Mouse (Mus musculus): ENCODE data around the gene Rimbp2. TPM values are rescaled to one million over a fixed set of nuclear protein-coding genes. Genes with fewer than 3 reads are reported as not detected.
A peak's percentile ranks its signal among the peaks of the same experiment; 100 is the strongest.

Rimbp2 gene
- total and polyA plus RNA-seq, 2 experiments = not detected

GRCm38 (mm10) chr5:128715171-128715570 lies 238.1 kb downstream of the Rimbp2 start:
- no peaks in the 10 kb centered on the region for H3K4me1 ChIP-seq (ENCODE audit: control insufficient read depth, insufficient read depth, low read length)
- H3K4me3 ChIP-seq (ENCODE audit: insufficient read depth, low read depth, low read length) = no peak overlapping the region
- 62% methylated on average over 16 of the region's 16 CpGs for WGBS
- H3K27me3 ChIP-seq (ENCODE audit: control insufficient read depth, insufficient read depth, low read length) = 0 out of 2 replicates have a peak, but pooled peaks cover 2% of the 10 kb centered on the region
- H3K9ac ChIP-seq (ENCODE audit: low read depth, low read length) = no peak overlapping the region
- no peak for DNase-seq (ENCODE audit: extremely low read depth, low read depth, low spot score)
- TF ChIP-seq CTCF (IDR thresholded peaks at IDR 0.05; ENCODE audit: low read depth, low read length) (no peak), POLR2A (IDR thresholded peaks at IDR 0.05; ENCODE audit: extremely low read depth, insufficient read depth, low read length) (no peak)
- no peak overlapping the region for H3K27ac ChIP-seq (replicated peaks; ENCODE audit: insufficient read depth, low read depth, low read length)
- H3K79me2 ChIP-seq (ENCODE audit: control insufficient read depth, insufficient read depth, low read length) = no peaks in the 10 kb centered on the region
- no peaks in the 10 kb centered on the region for H3K36me3 ChIP-seq (ENCODE audit: control insufficient read depth, insufficient read depth, low read length)

DNA sequence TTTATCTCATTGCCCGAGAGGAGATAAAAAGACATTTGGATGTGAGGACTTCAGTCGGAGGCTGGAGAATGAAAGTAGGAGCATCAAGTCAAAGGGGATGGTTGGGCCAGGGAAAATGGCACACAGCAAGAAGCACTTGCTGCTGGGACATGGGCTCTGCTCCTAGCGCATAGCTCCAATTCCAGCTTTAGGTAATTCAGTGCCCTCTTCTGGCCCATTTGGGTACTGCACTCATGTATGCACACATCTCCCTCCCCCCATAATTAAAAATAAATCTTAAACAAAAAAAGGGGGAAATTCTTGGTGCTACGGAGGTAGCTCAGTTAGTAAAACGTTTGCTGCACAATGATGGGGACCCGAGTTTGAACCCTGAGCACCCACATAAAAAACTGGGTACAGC lies 241.4 kb downstream of the Rimbp2 start:
- TF ChIP-seq CTCF (IDR thresholded peaks at IDR 0.05; ENCODE audit: low read depth, low read length) = 0 out of 2 replicates have a peak, but pooled peaks have one; percentile 1
- no peak for TF ChIP-seq POLR2A (IDR thresholded peaks at IDR 0.05; ENCODE audit: extremely low read depth, insufficient read depth, low read length)
- no peak for DNase-seq (ENCODE audit: extremely low read depth, low read depth, low spot score)
- Histone ChIP-seq H3K9ac (ENCODE audit: low read depth, low read length) (no peak overlapping the region), H3K4me1 (ENCODE audit: control insufficient read depth, insufficient read depth, low read length) (no peaks in the 10 kb centered on the region), H3K36me3 (ENCODE audit: control insufficient read depth, insufficient read depth, low read length) (no peaks in the 10 kb centered on the region), H3K27ac (replicated peaks; ENCODE audit: insufficient read depth, low read depth, low read length) (no peak overlapping the region), H3K27me3 (ENCODE audit: control insufficient read depth, insufficient read depth, low read length) (0 out of 2 replicates have a peak, but pooled peaks cover 2% of the 10 kb centered on the region), H3K4me3 (ENCODE audit: insufficient read depth, low read depth, low read length) (no peak overlapping the region), H3K79me2 (ENCODE audit: control insufficient read depth, insufficient read depth, low read length) (no peaks in the 10 kb centered on the region)
- 81% methylated on average over 6 of the region's 6 CpGs for WGBS

GRCm38 (mm10) chr5:128710596-128710995 lies 242.7 kb downstream of the Rimbp2 start:
- 33% methylated on average over 8 of the region's 8 CpGs for WGBS
- no peaks in the 10 kb centered on the region for H3K36me3 ChIP-seq (ENCODE audit: control insufficient read depth, insufficient read depth, low read length)
- H3K4me3 ChIP-seq (ENCODE audit: insufficient read depth, low read depth, low read length) = no peak overlapping the region
- no peak for DNase-seq (ENCODE audit: extremely low read depth, low read depth, low spot score)
- H3K79me2 ChIP-seq (ENCODE audit: control insufficient read depth, insufficient read depth, low read length) = no peaks in the 10 kb centered on the region
- TF ChIP-seq POLR2A (IDR thresholded peaks at IDR 0.05; ENCODE audit: extremely low read depth, insufficient read depth, low read length) (no peak), CTCF (IDR thresholded peaks at IDR 0.05; ENCODE audit: low read depth, low read length) (no peak)
- H3K9ac ChIP-seq (ENCODE audit: low read depth, low read length) = no peak overlapping the region
- H3K4me1 ChIP-seq (ENCODE audit: control insufficient read depth, insufficient read depth, low read length) = no peaks in the 10 kb centered on the region
- H3K27ac ChIP-seq (replicated peaks; ENCODE audit: insufficient read depth, low read depth, low read length) = no peak overlapping the region
- 0 out of 2 replicates have a peak, but pooled peaks cover 2% of the 10 kb centered on the region for H3K27me3 ChIP-seq (ENCODE audit: control insufficient read depth, insufficient read depth, low read length)

GRCm38 (mm10) chr5:128708929-128709328 lies 244.4 kb downstream of the Rimbp2 start:
- Histone ChIP-seq H3K4me3 (ENCODE audit: insufficient read depth, low read depth, low read length) (no peak overlapping the region), H3K27me3 (ENCODE audit: control insufficient read depth, insufficient read depth, low read length) (0 out of 2 replicates have a peak, but pooled peaks cover 2% of the 10 kb centered on the region), H3K27ac (replicated peaks; ENCODE audit: insufficient read depth, low read depth, low read length) (no peak overlapping the region), H3K79me2 (ENCODE audit: control insufficient read depth, insufficient read depth, low read length) (no peaks in the 10 kb centered on the region), H3K36me3 (ENCODE audit: control insufficient read depth, insufficient read depth, low read length) (no peaks in the 10 kb centered on the region), H3K4me1 (ENCODE audit: control insufficient read depth, insufficient read depth, low read length) (no peaks in the 10 kb centered on the region), H3K9ac (ENCODE audit: low read depth, low read length) (no peak overlapping the region)
- no peak for TF ChIP-seq CTCF (IDR thresholded peaks at IDR 0.05; ENCODE audit: low read depth, low read length)
- no peak for TF ChIP-seq POLR2A (IDR thresholded peaks at IDR 0.05; ENCODE audit: extremely low read depth, insufficient read depth, low read length)
- no peak for DNase-seq (ENCODE audit: extremely low read depth, low read depth, low spot score)
- WGBS = 84% methylated on average over 5 of the region's 5 CpGs

Other genes starting within 250 kb of the Rimbp2 start
- 9.4 and 9.7 TPM in 2 replicates for gene Stx2, start 55.1 kb upstream of the Rimbp2 start, total RNA-seq (2014; rRNA removed)
- 12.2 and 13.0 TPM in 2 replicates for gene Stx2, start 55.1 kb upstream of the Rimbp2 start, polyA plus RNA-seq (2012; rRNA removed)
- 90.9 and 99.5 TPM in 2 replicates for gene Ran, start 66.6 kb upstream of the Rimbp2 start, total RNA-seq (2014; rRNA removed)
- gene Ran, start 66.6 kb upstream of the Rimbp2 start, polyA plus RNA-seq (2012; rRNA removed) = 46.8 and 50.5 TPM in 2 replicates
- 0.18 and 0.20 TPM in 2 replicates for gene Adgrd1, start 143.3 kb upstream of the Rimbp2 start, total RNA-seq (2014; rRNA removed)
- 0.52 and 0.66 TPM in 2 replicates for gene Adgrd1, start 143.3 kb upstream of the Rimbp2 start, polyA plus RNA-seq (2012; rRNA removed)

All from liver, adult 2 months (tissue).